Mouse (Mus musculus): ENCODE measurements around the gene Atxn2.

GRCm38 (mm10) chr5:121807186-121807585, 96.0 kb downstream of the Atxn2 start:
- TF ChIP-seq TAL1 (IDR thresholded peaks at IDR 0.05; ENCODE audit: low read length): no peak
- no peak for TF ChIP-seq GATA1 (IDR thresholded peaks at IDR 0.05; ENCODE audit: low read length)

Data from erythroblast, embryonic 14.5 days (primary cell).